Mouse (Mus musculus) neural tube, embryonic 12.5 days (tissue): ENCODE results near the gene Crybg1. TPM values are rescaled to one million over a fixed set of nuclear protein-coding genes. Genes with fewer than 3 reads are reported as not detected.

Source experiments
- ATAC-seq: fragments of 200-750 bp; cut with Nextera tagmentation; 2 replicates; pipeline ENCODE4 v1.8.0; 2017; ENCODE audit warnings: low read depth, mild to moderate bottlenecking, moderate TSS enrichment, moderate library complexity; ENCODE audit not compliant: low FRiP score
- H3K27ac ChIP-seq: fragments of 300-500 bp; sonication (generic); 2 replicates; pipeline ENCODE4 v1.5.1; 2016
- H3K27me3 ChIP-seq: fragments of 300-500 bp; sonication (generic); replicated peaks from 2 replicates; pipeline ENCODE4 v1.6.1; 2016; ENCODE audit warnings: mild to moderate bottlenecking
- H3K36me3 ChIP-seq: fragments of 300-500 bp; sonication (generic); 2 replicates; pipeline ENCODE4 v1.6.1; 2016; ENCODE audit warnings: mild to moderate bottlenecking
- H3K4me1 ChIP-seq: fragments of 300-500 bp; sonication (generic); 2 replicates; pipeline ENCODE4 v1.6.1; 2016
- H3K4me2 ChIP-seq: fragments of 300-500 bp; sonication (generic); replicated peaks from 2 replicates; pipeline ENCODE4 v1.6.1; 2016; ENCODE audit warnings: mild to moderate bottlenecking
- H3K4me3 ChIP-seq: fragments of 300-500 bp; sonication (generic); 2 replicates; pipeline ENCODE4 v1.5.1; 2016
- H3K9ac ChIP-seq: fragments of 300-500 bp; sonication (generic); 2 replicates; pipeline ENCODE4 v1.6.1; 2016; ENCODE audit warnings: mild to moderate bottlenecking
- H3K9me3 ChIP-seq: fragments of 300-500 bp; sonication (generic); 2 replicates; pipeline ENCODE4 v1.6.1; 2016; ENCODE audit warnings: mild to moderate bottlenecking
- WGBS: fragments of 180-500 bp; shearing (Covaris S2); methylation state at CpG from one replicate; pipeline ENCODE4 v1.1.7; 2016; 5-methylcytosine and 5-hydroxymethylcytosine counted together
- polyA plus RNA-seq: library from polyadenylated mRNA; unstranded; fragments of >200 nt; fragmentation: Nextera tagmentation; extraction: Ambion mirVana; gene quantifications from 2 replicates; pipeline ENCODE4 v1.2.1, GENCODE M21; 2016

Gene Crybg1
- 0.08 and 0.14 TPM in 2 replicates for polyA plus RNA-seq

DNA sequence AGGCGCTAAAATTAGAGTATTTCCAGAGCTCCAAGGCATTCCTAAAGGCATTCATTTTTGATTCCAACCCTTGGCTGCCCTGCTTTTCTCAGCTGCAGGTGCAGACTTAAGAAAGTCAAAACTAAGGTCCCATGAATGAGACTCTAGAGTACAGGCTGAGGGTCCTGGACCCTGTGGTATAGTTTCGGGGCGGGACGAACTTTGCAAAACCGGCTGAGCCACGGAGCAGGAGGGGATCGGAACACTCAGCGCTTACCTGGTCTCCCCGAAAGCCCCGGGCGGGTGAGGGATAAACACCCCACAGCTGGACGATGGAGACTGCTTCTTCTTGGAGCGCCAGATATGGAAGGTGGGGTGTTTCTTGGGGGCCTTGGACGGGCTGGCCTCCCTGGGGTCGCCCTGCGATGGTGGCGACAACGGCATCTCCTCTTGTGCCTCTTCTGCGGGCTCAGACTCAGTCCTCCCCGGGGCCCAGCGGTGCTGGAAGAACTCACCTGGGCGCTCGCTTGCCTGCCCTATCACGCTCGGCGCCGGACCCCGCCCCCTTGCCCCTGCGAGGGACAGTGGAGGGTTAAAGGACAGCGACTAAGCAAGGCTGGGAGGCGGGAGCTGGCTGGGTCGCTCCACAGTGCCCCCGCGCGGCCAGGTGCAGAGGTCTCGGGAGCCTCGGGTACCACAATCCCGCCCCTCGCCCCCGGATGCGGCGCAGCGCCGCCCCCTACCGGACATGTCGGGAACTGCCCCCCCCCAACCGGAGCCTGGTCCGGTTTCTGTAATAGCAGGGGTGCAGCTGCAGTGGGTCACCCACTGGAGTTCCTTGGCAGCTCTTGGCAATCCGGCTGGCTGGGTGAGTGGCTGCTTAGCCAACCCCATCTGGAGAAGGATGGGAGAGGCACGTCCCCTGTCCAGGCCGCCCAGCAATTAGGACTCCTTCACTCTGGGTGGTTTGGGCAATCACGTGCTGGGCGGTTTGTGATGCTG, at the start of gene Crybg1:
Gene Crybg1, minus strand, starts transcription at position 517 of the 981 bp plus-strand sequence.
- H3K9me3 ChIP-seq, result no peaks in the 10 kb centered on the region
- H3K4me2 ChIP-seq, result peak within 1 kb of the TSS; percentile 66
- H3K9ac ChIP-seq, result 0 out of 2 replicates have a peak within 1 kb of the TSS, but pooled peaks have one; percentile 17
- WGBS, result 5% methylated on average over 52 of the region's 53 CpGs
- no peaks in the 10 kb centered on the region for H3K36me3 ChIP-seq
- H3K27ac ChIP-seq, result no peak within 1 kb of the TSS
- H3K4me3 ChIP-seq, result peak within 1 kb of the TSS; percentile 29
- H3K27me3 ChIP-seq, result peaks cover 9% of the 10 kb centered on the region
- peaks cover 9% of the 10 kb centered on the region for H3K4me1 ChIP-seq
- peak; percentile 50 for ATAC-seq

DNA sequence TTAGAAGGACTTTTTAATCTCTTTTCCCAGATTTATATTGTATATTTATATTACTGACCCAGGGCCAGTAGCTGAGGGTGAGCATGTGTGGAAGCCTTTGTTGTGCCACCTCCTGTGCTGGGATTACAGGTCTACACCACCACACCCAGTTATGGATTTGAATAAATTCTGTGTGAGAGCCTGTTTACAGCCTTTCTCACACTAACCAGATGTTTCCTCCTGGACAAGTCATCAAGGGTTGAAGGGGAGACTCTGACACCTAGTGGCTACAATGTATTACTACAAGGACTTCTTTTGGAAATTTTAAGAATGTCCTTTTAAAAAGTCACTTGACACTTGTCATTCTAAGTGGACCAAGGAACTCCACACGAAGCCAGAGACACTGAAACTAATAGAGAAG, 28.7 kb upstream of the Crybg1 start:
- no peaks in the 10 kb centered on the region for H3K36me3 ChIP-seq
- no peak overlapping the region for H3K27ac ChIP-seq
- H3K4me1 ChIP-seq, result no peaks in the 10 kb centered on the region
- WGBS, result 2% methylated on average over 1 of the region's 1 CpGs
- H3K4me3 ChIP-seq, result no peak overlapping the region
- no peak for ATAC-seq
- no peak overlapping the region for H3K4me2 ChIP-seq
- H3K9me3 ChIP-seq, result no peaks in the 10 kb centered on the region
- no peaks in the 10 kb centered on the region for H3K27me3 ChIP-seq
- H3K9ac ChIP-seq, result no peak overlapping the region

DNA sequence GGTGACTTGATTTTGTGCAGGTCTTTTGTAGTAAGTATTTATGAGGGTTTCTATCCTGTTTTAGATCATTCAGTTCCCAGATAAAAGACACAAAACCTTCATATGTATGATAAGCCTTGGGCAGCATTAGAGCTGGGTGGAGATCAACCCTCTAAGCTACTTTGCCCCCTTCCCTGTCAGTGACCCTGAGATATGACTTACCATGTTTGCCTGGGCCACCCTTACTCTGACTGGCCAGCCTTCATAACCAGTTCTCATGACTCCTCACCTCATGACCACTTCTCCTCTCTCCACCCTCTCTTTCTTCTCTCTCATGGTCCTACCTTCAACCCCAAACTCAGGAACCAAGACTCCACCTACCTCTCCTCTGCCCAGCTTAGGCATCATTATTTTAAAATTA, 27.9 kb upstream of the Crybg1 start:
- no peak for ATAC-seq
- Histone ChIP-seq H3K27me3 (no peaks in the 10 kb centered on the region), H3K4me2 (no peak overlapping the region), H3K9me3 (no peaks in the 10 kb centered on the region), H3K9ac (no peak overlapping the region), H3K4me3 (no peak overlapping the region), H3K36me3 (no peaks in the 10 kb centered on the region), H3K4me1 (no peaks in the 10 kb centered on the region), H3K27ac (no peak overlapping the region)

DNA sequence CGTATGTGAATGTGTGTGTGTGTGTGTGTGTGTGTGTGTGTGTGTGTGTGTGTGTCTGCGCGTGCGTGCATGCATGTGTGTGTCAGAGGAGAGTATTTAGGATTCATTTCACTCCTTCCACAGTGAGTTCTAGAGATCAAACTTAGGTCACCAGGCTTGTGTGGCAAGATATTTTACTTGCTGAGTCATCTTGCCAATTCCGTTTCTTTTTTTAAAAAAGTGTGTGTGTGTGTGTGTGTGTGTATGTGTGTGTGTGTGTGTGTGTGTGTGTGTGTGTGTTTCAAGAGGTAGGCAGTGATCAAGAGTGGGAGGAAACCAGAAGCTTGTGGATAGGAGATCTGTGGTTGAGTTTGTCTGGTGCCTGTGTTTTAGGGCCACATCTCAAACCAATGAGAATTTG, 27.5 kb upstream of the Crybg1 start:
- ATAC-seq, result no peak
- Histone ChIP-seq H3K4me3 (no peak overlapping the region), H3K9ac (no peak overlapping the region), H3K4me2 (no peak overlapping the region), H3K36me3 (no peaks in the 10 kb centered on the region), H3K27me3 (no peaks in the 10 kb centered on the region), H3K4me1 (no peaks in the 10 kb centered on the region), H3K27ac (no peak overlapping the region), H3K9me3 (no peaks in the 10 kb centered on the region)
- WGBS, result 89% methylated on average over 5 of the region's 5 CpGs

DNA sequence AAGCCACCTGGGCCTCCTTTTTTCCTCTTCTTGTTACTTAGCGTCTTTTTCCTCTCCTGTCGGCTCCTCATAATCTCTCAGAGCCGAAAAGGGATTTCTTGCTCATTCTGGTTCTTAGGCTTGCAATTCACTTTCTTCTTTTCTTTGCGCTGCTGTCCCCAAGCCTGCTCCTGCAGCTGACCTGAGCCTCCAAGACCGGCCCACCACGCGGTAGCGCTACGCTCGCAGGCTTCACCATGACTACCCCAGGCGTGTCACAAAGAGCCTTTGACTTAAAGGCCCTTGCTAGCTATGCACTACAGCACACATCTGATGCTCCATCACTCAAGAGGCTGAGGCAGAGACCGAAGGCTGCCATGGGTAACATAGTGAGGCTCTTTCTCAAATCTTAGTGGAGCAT, 21.5 kb upstream of the Crybg1 start:
- ATAC-seq, result no peak
- Histone ChIP-seq H3K36me3 (no peaks in the 10 kb centered on the region), H3K27ac (no peak overlapping the region), H3K9ac (no peak overlapping the region), H3K4me2 (no peak overlapping the region), H3K4me3 (no peak overlapping the region), H3K9me3 (no peaks in the 10 kb centered on the region), H3K27me3 (no peaks in the 10 kb centered on the region), H3K4me1 (no peaks in the 10 kb centered on the region)
- 86% methylated on average over 12 of the region's 12 CpGs for WGBS

DNA sequence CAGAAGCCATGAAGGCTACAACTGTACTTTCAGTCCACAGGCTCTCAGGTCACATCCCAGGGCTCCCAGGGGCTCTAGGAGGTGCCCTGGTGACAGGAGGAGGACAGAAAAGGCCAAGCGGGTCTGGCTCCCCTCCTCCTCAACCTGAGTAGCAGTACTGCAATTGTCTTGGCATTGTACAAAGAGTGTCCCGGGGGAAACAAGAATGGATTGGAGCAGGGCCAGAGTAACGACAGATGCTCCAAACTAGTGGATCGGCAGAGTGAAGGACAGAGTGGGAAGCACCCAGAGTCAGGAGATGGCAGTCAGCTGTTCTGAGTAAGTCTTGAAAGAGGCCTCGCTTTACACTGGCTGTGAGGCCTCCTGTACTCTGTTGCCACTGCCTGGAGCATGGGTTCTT, 18.4 kb upstream of the Crybg1 start:
- H3K4me1 ChIP-seq, result no peaks in the 10 kb centered on the region
- H3K9ac ChIP-seq, result no peak overlapping the region
- no peaks in the 10 kb centered on the region for H3K36me3 ChIP-seq
- H3K27me3 ChIP-seq, result no peaks in the 10 kb centered on the region
- no peaks in the 10 kb centered on the region for H3K9me3 ChIP-seq
- H3K4me2 ChIP-seq, result no peak overlapping the region
- 77% methylated on average over 5 of the region's 5 CpGs for WGBS
- ATAC-seq, result no peak
- H3K27ac ChIP-seq, result no peak overlapping the region
- H3K4me3 ChIP-seq, result no peak overlapping the region

DNA sequence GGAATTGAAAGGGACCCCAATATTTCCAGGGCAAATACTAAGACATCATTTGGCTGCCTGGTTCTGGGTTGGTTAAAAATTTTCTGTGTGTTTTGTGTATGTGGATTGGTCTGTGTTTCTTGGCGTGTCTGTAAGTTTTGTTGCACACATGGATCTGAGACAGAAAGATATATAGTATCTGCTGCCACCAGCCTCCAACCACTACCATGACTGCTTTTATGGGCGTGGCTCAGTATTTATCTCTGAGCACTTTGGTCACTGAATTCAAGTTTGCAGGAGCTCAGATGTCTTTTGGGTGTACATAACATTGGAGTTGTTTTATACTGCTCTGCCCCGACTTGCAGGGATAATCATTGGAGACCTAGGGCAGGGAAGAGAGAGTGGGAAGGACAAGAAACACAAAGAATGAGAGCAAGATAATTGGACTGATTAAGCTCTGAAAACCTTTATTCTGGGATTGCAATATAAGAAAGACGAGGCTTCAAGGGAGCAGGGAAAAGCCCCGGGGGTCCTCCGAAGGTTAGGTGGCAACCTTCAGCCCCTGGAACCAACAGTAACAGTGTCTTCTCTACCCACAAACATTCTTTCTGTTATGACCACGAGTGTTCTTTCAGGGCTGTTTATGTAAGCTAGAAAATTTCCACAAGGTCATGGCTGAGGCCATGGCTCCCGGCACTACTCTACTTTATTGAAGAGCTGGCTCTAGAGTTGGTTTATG, 15.8 kb upstream of the Crybg1 start:
- Histone ChIP-seq H3K9ac (no peak overlapping the region), H3K27ac (no peak overlapping the region), H3K4me3 (no peak overlapping the region), H3K4me2 (no peak overlapping the region), H3K36me3 (no peaks in the 10 kb centered on the region), H3K27me3 (no peaks in the 10 kb centered on the region), H3K9me3 (no peaks in the 10 kb centered on the region), H3K4me1 (no peaks in the 10 kb centered on the region)
- no peak for ATAC-seq
- 81% methylated on average over 8 of the region's 8 CpGs for WGBS

DNA sequence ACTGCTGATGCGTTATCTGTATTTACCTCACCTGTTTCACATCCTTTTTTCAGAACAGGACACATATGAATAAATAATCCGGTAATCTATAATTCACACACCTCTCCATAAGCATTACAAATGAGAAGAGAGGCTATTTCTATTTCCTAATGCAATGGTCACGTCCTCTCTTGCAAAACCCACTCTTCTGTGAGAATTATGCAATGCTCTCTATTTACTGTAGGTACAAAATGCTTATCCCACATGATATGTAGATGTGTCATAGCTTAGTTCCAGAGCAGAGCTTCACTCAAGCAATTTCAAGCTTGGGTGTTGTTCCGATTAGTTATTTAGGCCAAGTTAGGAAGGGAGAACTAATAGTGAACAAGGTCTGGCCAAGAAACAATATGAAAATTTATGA, 14.4 kb upstream of the Crybg1 start:
- H3K9me3 ChIP-seq, result no peaks in the 10 kb centered on the region
- 89% methylated on average over 4 of the region's 4 CpGs for WGBS
- H3K4me2 ChIP-seq, result no peak overlapping the region
- no peaks in the 10 kb centered on the region for H3K27me3 ChIP-seq
- no peak for ATAC-seq
- no peaks in the 10 kb centered on the region for H3K36me3 ChIP-seq
- no peak overlapping the region for H3K27ac ChIP-seq
- no peak overlapping the region for H3K9ac ChIP-seq
- H3K4me1 ChIP-seq, result no peaks in the 10 kb centered on the region
- H3K4me3 ChIP-seq, result no peak overlapping the region

DNA sequence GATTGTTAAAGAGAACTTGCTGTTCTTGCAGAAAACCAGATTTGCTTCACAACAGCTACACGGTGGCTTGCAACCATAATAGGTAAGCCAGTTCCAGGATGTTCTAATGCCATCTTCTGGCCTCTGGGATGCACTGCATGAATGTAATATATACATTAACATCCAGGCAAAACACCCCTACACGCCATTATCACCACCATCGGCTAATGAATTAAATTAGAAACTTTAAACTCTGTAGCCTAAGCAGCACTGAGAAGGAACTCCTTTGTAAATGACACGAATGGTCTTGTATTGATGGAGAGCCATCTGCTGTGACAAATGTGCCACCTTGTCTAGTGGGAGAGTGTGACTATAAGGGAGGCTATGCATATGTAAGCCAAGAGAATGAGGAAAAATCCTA, 11.5 kb upstream of the Crybg1 start:
- Histone ChIP-seq H3K9me3 (no peaks in the 10 kb centered on the region), H3K4me2 (no peak overlapping the region), H3K36me3 (no peaks in the 10 kb centered on the region), H3K4me1 (no peaks in the 10 kb centered on the region), H3K27me3 (no peaks in the 10 kb centered on the region), H3K9ac (no peak overlapping the region), H3K4me3 (no peak overlapping the region), H3K27ac (no peak overlapping the region)
- no peak for ATAC-seq
- WGBS, result 62% methylated on average over 4 of the region's 4 CpGs

DNA sequence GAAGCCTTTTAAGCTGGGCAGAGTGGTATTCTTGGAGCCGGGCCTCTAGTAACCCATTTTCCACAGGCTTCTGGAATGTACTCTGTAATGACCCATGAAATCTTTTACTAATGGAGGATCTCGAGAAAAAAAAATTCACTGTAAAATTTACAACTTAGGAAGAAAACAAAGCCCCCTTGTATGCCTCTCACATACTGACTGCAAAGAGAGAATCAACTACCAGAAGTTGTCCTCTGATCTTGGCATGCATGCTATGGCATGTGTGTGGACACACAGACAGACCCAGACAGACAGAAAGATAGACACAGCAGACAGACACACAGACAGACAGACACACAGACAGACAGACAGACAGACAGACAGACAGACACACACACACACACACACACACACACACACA, 8.8 kb upstream of the Crybg1 start:
- 0 out of 2 replicates have a peak, but pooled peaks have one; percentile 50 for ATAC-seq
- Histone ChIP-seq H3K4me2 (no peak overlapping the region), H3K36me3 (no peaks in the 10 kb centered on the region), H3K27ac (no peak overlapping the region), H3K27me3 (no peaks in the 10 kb centered on the region), H3K9me3 (no peaks in the 10 kb centered on the region), H3K4me3 (no peak overlapping the region), H3K4me1 (no peaks in the 10 kb centered on the region), H3K9ac (no peak overlapping the region)
- WGBS, result 11% methylated on average over 2 of the region's 2 CpGs

DNA sequence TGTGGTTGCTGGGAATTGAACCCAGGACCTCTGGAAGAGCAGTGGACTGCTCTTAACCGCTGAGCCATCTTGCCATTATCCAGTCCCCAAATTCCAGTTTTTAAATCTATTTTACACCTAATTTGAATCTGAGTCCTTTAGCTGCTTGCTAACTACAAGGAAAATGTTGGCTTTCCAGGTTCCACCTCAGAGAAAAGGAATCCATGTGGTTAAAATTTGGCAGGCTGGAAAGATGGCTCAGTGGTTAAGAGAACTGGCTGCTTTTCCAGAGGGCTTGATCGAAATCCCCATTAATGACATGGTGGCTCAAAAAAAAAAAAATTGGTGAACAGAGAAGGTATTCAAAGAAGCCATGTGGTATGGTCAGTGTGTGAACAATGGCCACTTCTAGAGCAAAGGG, 1.8 kb upstream of the Crybg1 start:
- Histone ChIP-seq H3K4me3 (no peak overlapping the region), H3K36me3 (no peaks in the 10 kb centered on the region), H3K9ac (no peak overlapping the region), H3K4me1 (peaks cover 9% of the 10 kb centered on the region), H3K27me3 (peaks cover 9% of the 10 kb centered on the region), H3K9me3 (no peaks in the 10 kb centered on the region), H3K27ac (no peak overlapping the region), H3K4me2 (no peak overlapping the region)
- ATAC-seq, result no peak
- WGBS, result 91% methylated on average over 2 of the region's 2 CpGs

DNA sequence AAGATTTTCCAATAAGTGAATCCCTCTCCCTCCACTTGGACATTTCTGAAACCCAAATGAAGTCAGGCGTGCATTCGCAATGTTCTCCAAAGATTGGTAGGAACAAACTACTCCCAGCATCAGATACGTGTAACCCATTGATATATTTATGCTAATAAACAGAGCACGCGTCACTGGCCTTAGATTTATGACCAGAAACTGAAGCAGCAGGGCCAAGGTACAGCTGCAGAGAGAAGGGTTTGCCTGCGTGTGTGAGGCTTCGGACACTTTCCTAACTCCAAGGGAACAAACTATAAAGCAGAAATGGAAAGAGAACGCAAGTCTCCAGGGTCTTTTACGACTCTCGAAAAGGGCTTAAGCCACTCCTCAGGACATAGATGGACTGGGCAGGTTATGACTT, 5.3 kb downstream of the Crybg1 start:
- no peaks in the 10 kb centered on the region for H3K27me3 ChIP-seq
- H3K4me3 ChIP-seq, result no peak overlapping the region
- WGBS, result 85% methylated on average over 10 of the region's 10 CpGs
- H3K4me2 ChIP-seq, result no peak overlapping the region
- H3K4me1 ChIP-seq, result no peaks in the 10 kb centered on the region
- ATAC-seq, result no peak
- H3K9me3 ChIP-seq, result no peaks in the 10 kb centered on the region
- no peak overlapping the region for H3K9ac ChIP-seq
- H3K27ac ChIP-seq, result no peak overlapping the region
- no peaks in the 10 kb centered on the region for H3K36me3 ChIP-seq
